Mouse (Mus musculus) spleen, embryonic (tissue): ENCODE measurements at regions not wholly inside any gene's neighbourhood (a gene's known extent, or its start where the extent isn't known, plus 50 kb on each side); places are given as distances from the start of the nearest gene placed in this dataset.

Experiments used
- CTCF ChIA-PET: fragments of 350-600 bp; sonication (Branson Sonifier 250); formaldehyde crosslinking; loops from one replicate; lab custom pipeline; 2022; lab: Charles Lee

DNA sequence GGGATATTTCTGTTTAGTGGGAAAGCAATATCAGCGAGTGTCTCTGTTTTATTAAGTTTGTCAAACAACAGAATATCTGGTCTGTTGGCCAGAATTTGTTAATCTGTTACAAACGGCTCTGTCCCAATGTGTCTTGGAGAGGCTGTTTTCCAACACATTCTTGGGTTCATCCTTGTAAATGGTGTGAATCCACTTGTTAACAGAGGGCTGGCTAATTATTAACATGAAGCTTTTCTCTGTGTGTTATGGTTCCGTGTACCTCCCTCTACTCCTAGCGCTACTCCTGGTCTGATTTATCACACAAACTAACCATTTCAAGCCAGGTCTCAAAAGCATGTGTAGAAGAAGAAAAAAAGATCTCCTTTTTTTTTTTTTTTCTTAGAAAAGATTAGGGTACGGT is 60.4 kb downstream of the Pou3f3 start:
- CTCF ChIA-PET, result no interaction called here

DNA sequence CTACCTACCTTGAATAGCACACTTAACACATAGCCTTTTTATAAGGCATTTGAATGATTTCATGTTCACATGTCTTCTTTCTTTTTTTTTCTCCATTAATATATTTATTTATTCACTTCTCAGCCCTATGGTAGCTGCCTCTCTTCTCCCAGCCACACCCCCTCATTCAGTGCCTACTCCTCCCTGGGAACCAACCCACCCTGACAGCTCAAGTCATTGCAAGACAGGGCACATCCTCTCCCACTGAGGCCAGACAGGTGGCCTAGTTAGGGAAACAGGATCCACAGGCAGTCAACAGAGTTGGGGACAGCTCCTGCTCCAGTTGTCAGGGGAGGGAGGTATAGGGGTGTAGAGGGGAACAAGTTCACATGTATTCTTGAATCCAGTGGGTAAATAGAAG is 60.9 kb downstream of the Pou3f3 start:
- CTCF ChIA-PET, result no interaction called here

DNA sequence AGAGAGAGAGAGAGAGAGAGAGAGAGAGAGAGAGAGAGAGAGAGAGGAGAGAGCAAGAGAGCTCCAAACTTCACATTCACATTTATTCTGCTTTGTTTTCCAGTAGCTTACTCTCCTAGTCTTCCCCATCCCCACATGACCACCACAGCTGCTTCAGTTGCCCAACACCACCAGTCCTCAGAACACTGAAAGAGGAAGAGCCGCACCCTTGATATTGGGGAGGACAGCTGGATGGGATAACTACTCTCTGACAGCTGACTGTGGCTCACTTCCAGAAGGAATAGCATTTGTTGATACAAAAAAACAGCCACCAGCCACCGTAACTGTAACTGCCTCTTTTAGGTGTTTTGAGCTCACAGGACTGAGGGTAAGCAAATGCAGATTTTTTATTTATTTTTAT is 67.9 kb downstream of the Pou3f3 start:
- CTCF ChIA-PET, result no interaction called here

DNA sequence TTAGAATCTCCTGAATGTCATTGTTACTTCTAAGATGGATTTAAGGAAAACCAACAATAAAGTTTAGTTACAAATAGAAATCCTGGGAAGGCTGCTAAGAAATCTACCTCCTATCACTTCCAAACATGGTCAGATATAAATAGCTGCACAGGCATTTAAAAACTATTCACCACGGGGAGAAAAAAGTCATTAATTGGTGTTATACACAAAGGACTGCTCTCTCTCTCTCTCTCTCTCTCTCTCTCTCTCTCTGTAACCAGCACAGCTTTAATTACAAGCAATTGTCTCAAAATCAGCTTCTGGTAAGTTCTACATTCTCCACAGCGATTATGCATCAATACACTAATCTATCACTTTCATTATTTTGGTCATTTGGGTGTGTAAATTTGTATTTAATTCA is 68.5 kb downstream of the Pou3f3 start:
- CTCF ChIA-PET, result no interaction called here

DNA sequence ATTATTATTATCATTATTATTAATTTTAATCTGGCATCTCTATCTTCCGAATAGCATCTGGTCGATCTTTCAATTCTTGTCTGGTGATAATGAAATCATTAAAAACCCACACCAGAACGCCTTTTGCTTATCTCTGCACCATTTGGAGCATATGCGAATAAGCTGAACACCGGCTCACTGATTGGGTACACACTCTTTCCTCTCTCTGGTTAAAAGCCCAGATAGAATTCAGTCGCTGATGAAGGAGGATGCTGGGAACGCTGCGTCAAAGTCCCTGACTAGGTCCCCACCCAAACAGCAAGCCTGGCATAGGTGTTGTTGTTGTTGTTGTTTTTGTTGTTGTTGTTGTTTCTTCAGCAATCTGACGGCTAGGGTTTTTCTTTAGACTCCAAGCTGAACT is 74.5 kb downstream of the Pou3f3 start:
- CTCF ChIA-PET, result no interaction called here

DNA sequence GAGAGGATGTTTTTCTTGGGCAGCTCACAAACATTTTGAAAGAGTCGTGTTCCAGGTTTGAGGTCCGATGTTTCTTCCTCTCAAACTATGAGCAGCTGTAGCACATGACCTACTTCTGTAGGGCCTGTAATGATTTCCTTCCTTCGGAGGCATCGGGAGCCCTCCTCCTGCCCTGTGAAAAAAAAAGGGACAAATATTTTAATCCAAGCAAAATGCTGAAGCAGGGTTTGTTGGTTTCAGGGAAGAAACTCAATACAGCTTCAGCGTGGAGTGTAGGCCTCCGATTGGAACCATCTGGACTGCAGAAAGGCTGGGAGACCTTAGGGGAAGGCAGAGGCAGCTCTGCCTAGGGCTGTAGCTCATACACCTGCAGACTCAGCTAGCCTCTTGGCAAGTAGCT is 76.4 kb downstream of the Pou3f3 start:
- CTCF ChIA-PET, result no interaction called here

DNA sequence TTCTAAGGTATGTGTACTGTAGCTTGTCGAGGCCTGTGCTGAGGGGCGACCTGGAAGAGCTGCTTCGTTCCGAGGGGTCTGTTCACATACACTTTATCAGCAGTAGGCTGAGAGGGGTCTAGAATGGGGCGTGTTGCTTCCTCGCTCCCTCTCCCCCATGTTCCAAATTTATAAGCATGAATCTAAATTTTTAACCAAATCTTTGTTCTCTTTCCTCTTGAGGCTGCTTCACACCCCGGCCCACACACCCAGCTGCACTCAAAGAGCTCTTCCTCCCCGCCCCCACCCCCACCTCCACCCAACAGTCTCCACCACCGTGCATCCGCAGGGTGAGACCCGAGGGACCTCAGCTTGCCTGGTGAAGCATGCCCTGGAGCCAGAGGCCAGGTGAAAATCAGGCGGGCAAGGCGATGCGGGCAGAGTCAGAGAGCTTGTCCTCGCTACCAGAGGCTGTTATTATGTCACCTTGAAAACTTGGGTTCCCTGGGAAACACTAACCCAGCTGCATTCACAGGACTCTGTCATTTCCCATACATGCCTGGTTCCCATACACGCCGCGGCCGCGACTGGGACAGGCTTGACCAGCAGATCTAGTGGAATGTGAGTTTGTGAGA is 77.1 kb upstream of the Mrps9 start:
- CTCF ChIA-PET, result interaction anchor here (0.7 kb wide), 1 partner anchor 59 kb away, joined by 3 read pairs; no protein-coding TSS in a partner anchor

DNA sequence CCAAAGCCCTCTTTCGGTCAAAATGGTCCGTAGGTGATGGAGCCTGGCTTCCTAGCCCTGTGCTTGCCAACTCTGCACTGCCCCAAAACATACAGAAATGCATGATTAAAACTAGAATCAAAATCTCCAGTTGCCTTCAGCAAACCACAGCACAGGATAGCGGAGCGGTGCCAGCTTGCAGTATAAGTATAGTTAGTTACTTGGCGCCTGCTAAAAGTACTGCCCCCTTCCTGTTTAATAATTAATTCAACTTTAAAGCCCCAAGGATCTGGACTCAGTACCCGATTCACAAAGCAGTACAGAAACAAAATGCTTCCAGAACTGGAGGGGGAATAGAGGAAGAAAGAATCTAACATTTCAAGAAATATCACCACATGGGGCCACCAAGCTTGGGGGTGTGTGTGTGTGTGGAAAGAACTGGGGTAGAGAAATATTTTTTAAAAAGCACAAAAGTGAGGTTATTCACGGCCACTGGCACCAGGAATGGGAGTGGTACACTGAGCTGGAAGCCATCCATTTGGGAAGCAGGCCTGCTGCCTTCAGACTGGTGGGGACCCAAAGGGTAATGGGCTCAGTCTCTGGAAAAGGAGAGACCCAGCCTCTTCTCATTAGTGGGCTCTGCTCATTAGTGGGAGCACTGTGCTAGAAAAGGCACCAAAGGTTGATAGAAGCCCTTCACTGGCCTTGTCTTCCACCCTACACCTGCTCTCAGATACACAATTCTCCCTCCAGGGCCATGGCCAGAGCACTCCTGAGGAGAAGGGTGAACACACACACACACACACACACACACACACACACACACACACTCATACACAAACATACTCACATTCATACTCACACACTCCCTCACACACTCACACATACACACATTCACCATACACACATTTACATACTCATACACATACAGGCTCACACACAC is 75.8 kb upstream of the Mrps9 start:
- CTCF ChIA-PET, result no interaction called here

DNA sequence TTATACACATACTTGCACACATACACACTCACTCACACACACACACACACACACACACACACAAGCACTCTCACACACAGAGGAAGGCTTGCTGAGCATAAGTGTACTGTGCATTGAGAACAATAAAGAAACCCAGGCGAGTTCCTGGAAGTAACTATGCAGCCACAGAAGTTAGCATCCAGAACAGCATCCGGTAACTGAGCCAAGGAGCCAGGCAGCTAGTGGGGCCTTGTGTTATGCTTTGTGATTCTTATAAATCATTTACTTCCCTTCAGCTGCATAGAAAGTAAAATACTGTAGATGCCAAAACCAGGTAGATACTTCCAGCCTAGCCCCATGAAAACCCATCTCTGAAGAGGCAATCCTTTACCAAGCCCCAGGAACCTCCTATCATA is 75.1 kb upstream of the Mrps9 start:
- CTCF ChIA-PET, result no interaction called here

DNA sequence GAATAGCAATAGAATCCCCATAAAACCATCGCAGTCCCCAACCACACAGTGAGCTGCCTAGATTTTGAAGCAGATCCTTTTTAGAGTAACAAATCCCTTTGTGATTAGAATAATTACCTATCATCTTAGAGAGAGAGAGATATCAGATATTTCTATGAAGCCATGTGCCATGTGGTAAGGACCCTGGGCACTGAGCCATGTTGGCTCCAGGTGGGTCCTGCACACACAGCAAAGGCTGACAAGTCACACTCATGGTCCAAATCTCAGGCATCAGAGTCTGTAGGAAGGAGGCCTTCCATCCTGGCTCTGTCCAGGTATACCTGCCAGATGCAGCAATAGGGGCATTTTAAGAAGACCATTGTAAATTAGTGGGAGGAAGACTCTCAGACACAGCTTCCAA is 73.6 kb upstream of the Mrps9 start:
- CTCF ChIA-PET, result no interaction called here

DNA sequence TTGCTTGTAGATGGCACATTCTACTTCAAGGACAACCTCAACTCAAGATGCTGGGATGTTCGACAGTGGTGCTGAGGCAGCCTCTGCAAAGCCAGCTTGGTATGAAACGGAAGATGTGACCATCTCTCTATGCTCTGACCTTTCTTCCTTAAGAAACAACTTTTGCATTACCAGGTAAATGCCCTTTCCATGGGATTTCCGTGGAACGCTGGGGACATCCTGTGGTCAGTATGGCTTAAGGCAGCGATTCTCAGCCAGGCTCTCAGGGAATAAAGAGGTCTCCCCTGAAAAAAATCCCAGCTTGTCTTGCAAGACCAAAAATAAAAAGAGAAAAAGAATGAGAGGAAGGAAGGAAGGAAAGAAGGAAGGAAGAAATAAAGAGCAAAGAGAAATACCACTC is 71.3 kb upstream of the Mrps9 start:
- CTCF ChIA-PET, result no interaction called here

DNA sequence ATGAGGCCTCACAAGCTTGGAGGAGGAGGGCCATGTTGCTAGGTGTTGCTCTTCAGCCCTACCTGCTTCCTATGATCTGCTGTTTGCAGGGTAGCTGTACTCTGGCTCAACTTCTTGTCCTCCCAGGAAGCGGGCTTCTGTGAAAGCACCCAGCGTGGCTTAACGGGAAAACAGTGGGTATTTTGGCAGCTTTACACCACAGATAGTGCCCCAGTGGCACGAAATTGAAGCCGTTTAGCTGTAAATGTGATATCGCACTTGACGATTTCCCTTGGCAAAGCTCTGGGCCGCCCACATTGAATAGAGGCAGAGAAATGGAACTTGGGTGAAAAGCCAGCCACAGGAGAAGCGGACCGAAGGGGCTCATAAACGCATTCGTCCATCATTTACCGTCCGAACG is 70.8 kb upstream of the Mrps9 start:
- CTCF ChIA-PET, result no interaction called here

DNA sequence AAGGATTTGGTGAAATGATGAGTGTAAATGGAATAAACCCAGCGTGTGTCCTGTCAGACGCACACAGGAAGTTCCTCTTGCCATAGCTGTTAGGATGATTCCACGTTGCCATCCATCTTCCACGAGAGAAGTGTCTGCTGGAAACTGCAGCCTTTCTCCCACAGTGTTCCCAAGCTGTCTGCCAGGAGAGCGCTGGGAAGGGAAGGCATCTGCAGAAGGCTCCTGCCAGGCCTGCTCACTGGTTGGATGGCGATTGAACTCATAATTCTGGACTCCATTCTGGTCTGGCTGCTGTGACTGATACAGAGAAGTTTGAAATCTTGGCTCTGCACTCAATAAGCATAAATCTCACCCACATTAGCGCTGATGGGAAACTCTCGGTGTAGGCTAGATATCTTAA is 69.5 kb upstream of the Mrps9 start:
- CTCF ChIA-PET, result no interaction called here

DNA sequence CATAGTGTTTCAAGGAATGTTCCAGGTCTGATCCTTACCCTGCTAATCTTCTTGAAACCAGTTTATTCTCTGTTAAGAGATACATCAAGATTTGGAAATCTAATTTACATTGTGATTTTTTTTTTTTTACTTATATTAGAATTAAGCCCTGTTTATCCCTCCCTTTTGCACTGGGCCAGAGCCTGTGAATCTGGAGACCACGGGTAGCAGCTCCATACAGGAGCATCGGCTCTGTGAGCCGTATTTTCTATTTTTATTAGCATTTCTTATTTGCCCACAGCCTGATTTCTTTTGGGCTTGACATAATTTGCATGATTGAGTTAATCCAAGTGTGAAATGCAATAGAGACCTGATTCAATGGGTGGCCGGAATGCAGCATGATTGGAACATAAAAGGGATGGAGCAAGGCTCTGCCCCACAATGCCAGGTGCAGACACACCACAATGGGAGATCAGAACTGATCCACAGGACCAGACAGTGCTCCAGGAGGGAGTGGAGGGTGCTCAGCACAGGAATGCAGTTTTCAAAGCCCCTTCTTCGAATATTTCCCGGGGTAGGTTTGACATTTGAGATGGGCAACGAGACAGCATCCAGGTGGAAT is 67.9 kb upstream of the Mrps9 start:
- CTCF ChIA-PET, result no interaction called here

DNA sequence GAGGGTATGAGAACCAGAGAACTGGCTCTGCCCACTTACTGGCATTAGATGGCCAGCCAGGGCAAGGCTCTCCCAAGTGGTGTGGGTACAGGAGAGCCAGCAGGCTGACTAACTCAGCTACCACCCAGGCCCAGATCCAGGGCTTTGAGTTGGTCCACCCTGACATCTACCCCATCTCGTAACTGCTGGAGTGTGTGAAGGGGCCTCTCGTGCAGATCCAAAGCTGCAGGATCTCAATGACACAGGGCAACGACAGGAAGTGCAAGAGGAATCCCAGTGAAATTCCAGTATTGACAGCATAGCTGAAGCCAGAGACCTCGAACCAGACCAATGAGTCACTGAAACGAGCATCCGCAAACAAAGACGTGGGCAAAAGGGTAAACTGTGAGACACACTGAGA is 63.8 kb upstream of the Mrps9 start:
- CTCF ChIA-PET, result no interaction called here

DNA sequence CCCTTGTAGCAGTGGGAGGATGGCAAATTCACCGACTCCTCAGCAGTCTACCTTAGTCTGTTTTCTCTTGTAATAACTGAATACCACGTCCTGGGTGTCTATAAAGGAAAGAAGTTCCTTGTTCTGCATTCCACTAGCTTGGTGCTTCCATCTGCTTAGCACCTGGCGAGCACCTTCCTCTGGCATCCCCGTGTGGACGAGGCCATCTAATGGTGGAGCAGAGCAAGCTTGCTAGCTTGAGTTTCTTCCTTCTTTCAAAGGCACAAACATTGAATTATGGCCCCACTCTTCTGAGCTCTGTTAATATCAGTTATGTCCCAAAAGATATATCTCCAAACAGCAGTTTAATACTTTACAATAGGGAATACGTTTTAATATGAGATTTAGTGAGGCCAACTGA is 62.6 kb upstream of the Mrps9 start:
- CTCF ChIA-PET, result no interaction called here
